Mouse (Mus musculus): ENCODE measurements around the gene Mef2b.

GRCm38 (mm10) chr8:70215092-70215491, 75.6 kb downstream of the Mef2b start:
- no peak for TF ChIP-seq CTCF (IDR thresholded peaks at IDR 0.05; ENCODE audit: low read depth)
- TF ChIP-seq EP300 (IDR thresholded peaks at IDR 0.05; ENCODE audit: low read depth), result no peak

Data from liver, embryonic 14.5 days (tissue).